Mouse (Mus musculus) left cerebral cortex, adult 2 months (tissue): ENCODE data around the gene Taf15. TPM values are rescaled to one million over a fixed set of nuclear protein-coding genes. Genes with fewer than 3 reads are reported as not detected.
A peak's percentile ranks its signal among the peaks of the same experiment; 100 is the strongest.

Source experiments
- DNase-seq, 2 experiments: peaks; one replicate each; pipeline ENCODE4 v3.0.0; 2021 to 2022; ENCODE audit warnings: low spot score in 2 of 2, mixed read lengths in 1 of 2; ENCODE audit errors: extremely low spot score in 1 of 2
- H3K27ac ChIP-seq: fragments of 200-600 bp; 2 replicates; pipeline ENCODE4 v1.8.1; 2022
- H3K4me3 ChIP-seq: fragments of 200-600 bp; 2 replicates; pipeline ENCODE4 v1.8.1; 2022
- CTCF ChIP-seq: fragments of 200-600 bp; IDR thresholded peaks from 2 replicates; pipeline ENCODE4 v1.8.1; 2022; ENCODE audit warnings: antibody characterized with exemption, mild to moderate bottlenecking, moderate library complexity
- intact Hi-C: fragments of 180-260 bp; cut with DNase I; formaldehyde crosslinking; loops from one replicate; pipeline ENCODE4 v1.15.1; 2025
- total RNA-seq, 2 experiments: library from RNA; stranded (reverse); gene quantifications; 2 replicates each; pipeline ENCODE4 v1.2.3; 2021

Gene Taf15
- total RNA-seq, 2 experiments from 2014 or later = 71.9 to 74.1 TPM

GRCm38 (mm10) chr11:83461462-83462027 is 11.3 kb upstream of the Taf15 start:
- H3K4me3 ChIP-seq = no peak overlapping the region; the same call in 1 of the 2 replicates
- no peak for DNase-seq
- intact Hi-C loops = no loop called here
- no peak for TF ChIP-seq CTCF
- H3K27ac ChIP-seq = no peak overlapping the region

GRCm38 (mm10) chr11:83462711-83463244 is 10.1 kb upstream of the Taf15 start, which contains the start of gene Mmp28:
Gene Mmp28 (minus strand): TSS chr11:83463071.
- intact Hi-C loops = no loop called here

GRCm38 (mm10) chr11:83465976-83466375 is 6.9 kb upstream of the Taf15 start:
- intact Hi-C loops = no loop called here
- no peak overlapping the region for H3K4me3 ChIP-seq
- no peak overlapping the region for H3K27ac ChIP-seq
- DNase-seq = no peak
- TF ChIP-seq CTCF = no peak

More at GRCm38 (mm10) chr11:83462711-83463244, 10.1 kb upstream of the Taf15 start, which contains the start of gene Mmp28:
- H3K4me3 ChIP-seq = peak within 1 kb of the TSS; percentile 56
- peak within 1 kb of the TSS; percentile 59; the same call in 1 of the 2 replicates for H3K27ac ChIP-seq
- TF ChIP-seq CTCF = no peak
- DNase-seq = peak in 1 of 2 experiments; percentile 33

- no peak for TF ChIP-seq CTCF
- H3K27ac ChIP-seq = 0 out of 2 replicates have a peak overlapping the region, but pooled peaks have one; percentile 28
- no peak overlapping the region for H3K4me3 ChIP-seq
- DNase-seq = no peak
- intact Hi-C loops = no loop called here
These were observed 5.7 kb upstream of the Taf15 start for GRCm38 (mm10) chr11:83467120-83467652.

- TF ChIP-seq CTCF = no peak
- no peak overlapping the region for H3K27ac ChIP-seq
- H3K4me3 ChIP-seq = no peak overlapping the region
- DNase-seq = no peak
- intact Hi-C loops = no loop called here
These were observed 4.1 kb upstream of the Taf15 start for GRCm38 (mm10) chr11:83468765-83469164.

- intact Hi-C loops = loop anchor here (1.0 kb wide), 1 partner anchor 28 kb away; no protein-coding TSS in a partner anchor
- H3K27ac ChIP-seq = no peak overlapping the region
- H3K4me3 ChIP-seq = no peak overlapping the region; the same call in 1 of the 2 replicates
- no peak for DNase-seq
- no peak for TF ChIP-seq CTCF
These were observed 1.1 kb upstream of the Taf15 start for GRCm38 (mm10) chr11:83471766-83472165.

- Histone ChIP-seq H3K27ac (peak overlapping the region; percentile 99), H3K4me3 (peak overlapping the region; percentile 57)
- intact Hi-C loops = no loop called here
- no peak for DNase-seq
- no peak for TF ChIP-seq CTCF
These were observed 540 bp downstream of the Taf15 start for GRCm38 (mm10) chr11:83473235-83474016.

GRCm38 (mm10) chr11:83491488-83491887 is 18.6 kb downstream of the Taf15 start:
- intact Hi-C loops = no loop called here
- Histone ChIP-seq H3K4me3 (no peak overlapping the region), H3K27ac (no peak overlapping the region)
- TF ChIP-seq CTCF = peak; percentile 43
- no peak for DNase-seq

GRCm38 (mm10) chr11:83495571-83495970 is 22.7 kb downstream of the Taf15 start:
- intact Hi-C loops = no loop called here
- TF ChIP-seq CTCF = no peak
- H3K4me3 ChIP-seq = no peak overlapping the region

GRCm38 (mm10) chr11:83504308-83504707 is 31.4 kb downstream of the Taf15 start:
- intact Hi-C loops = no loop called here
- Histone ChIP-seq H3K27ac (no peak overlapping the region), H3K4me3 (no peak overlapping the region)
- TF ChIP-seq CTCF = no peak
- DNase-seq = no peak

More at GRCm38 (mm10) chr11:83495571-83495970, 22.7 kb downstream of the Taf15 start:
- H3K27ac ChIP-seq = no peak overlapping the region
- no peak for DNase-seq

- no peak overlapping the region for H3K4me3 ChIP-seq
- no peak for TF ChIP-seq CTCF
- no peak for DNase-seq
- no peak overlapping the region for H3K27ac ChIP-seq
- intact Hi-C loops = no loop called here
These were observed 36.6 kb downstream of the Taf15 start for GRCm38 (mm10) chr11:83509521-83509920.

- TF ChIP-seq CTCF = no peak
- no peak overlapping the region for H3K4me3 ChIP-seq
- H3K27ac ChIP-seq = no peak overlapping the region
- no peak for DNase-seq
- intact Hi-C loops = no loop called here
These were observed 44.3 kb downstream of the Taf15 start for GRCm38 (mm10) chr11:83517153-83517552.
